Mouse (Mus musculus) R1 (cell line): ENCODE results near the gene Fam71a.

ENCODE experiments used
- DNase-seq: peaks from one replicate; pipeline ENCODE4 v3.0.0-alpha.2; 2018; ENCODE audit warnings: low read depth, low spot score

Fam71a gene

DNA sequence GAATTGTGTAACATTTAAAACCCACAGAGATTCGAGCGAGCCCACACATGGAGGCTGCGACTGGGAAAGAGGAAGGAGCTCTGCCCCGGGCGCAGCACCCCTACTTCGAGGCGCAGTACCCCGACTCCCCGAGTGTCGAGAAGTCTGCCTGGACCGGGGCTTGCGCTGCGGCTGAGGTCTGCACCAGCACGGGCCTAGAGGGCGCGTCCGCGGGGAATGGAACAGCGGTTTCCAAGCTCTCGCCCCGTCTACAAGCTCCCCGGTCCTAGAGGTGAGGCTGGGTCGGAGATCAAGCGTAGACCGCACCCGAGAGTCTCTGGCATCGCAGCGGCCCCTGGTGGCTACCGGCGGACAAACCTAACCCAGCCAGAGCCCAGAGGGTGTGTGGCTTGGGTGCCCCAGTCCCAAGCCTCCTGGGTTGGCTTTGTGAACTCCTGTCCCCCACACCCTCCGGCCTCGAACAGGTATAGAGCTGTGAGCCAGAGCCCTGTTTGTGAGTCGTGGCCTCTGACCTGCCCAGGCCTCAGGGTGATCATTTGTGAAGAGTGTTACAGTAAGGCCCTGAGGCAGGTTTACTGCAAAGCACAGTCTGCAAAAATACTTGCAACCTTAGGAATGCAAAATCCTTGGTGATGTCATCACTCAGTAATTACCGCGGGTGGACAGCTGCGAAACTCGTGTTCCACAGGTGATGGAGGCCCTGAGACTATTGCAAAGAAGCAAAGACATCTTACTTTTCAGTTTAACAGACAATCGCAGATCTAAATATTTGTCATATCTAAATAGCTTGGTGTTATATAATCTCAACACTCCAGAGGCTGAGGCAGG, 38.6 kb downstream of the Fam71a start:
- DNase-seq = peak; percentile 74

DNA sequence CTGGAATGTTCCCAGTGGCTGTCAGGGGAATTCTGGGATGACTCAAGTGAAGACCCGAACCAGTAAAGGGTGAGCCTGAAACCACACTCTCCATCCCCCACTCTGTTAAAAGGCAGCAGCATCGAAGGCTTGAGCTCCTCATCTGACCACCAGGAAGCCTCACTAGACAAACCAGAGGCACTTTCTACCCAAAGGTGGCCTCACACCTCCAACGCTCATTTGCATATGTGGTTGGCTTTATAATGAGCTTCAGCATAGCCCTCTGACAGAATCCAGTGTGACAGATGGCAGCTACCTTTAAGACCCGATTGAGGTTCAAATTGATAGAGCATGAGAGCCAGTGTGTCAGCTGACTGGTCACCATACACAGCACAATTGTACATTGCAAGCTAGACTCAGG, 40.3 kb downstream of the Fam71a start:
- no peak for DNase-seq

DNA sequence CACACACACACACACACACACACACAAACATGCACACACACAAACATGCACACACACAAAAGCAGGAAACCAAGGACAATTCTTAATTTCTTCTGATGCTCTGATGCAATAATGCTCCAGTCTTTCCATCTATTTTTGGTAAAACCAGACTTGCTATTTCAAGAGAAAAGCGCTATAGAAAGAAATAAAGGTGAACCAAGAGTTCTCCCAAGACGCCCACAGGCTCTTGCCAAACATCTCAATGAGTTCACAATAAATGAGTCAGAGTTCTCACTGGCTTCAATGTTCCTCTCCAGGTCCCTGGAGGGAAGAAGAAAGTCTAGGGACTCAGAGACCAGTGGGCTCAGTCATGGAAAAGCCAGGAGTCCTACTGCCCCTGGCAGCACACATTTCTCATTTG, 40.9 kb downstream of the Fam71a start:
- no peak for DNase-seq

DNA sequence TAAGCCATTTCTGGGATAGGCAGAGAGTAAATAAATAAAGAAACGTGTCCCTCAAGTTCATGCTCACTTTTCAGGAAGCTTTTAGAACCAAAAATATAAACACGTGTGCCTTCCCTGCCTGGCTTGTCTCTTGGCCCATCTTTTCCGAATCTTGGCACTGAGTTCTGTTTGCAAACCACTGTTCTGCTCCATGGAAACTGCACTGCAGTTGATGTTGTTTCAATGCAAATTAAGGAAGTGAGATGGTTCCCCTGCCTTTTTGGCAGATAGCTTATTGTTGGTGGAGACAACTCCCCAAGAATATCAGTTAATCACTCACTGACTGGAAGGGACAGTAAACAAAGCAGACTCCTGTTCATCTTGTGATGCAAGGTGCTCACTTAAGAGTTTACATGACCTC, 41.9 kb downstream of the Fam71a start:
- DNase-seq = no peak

DNA sequence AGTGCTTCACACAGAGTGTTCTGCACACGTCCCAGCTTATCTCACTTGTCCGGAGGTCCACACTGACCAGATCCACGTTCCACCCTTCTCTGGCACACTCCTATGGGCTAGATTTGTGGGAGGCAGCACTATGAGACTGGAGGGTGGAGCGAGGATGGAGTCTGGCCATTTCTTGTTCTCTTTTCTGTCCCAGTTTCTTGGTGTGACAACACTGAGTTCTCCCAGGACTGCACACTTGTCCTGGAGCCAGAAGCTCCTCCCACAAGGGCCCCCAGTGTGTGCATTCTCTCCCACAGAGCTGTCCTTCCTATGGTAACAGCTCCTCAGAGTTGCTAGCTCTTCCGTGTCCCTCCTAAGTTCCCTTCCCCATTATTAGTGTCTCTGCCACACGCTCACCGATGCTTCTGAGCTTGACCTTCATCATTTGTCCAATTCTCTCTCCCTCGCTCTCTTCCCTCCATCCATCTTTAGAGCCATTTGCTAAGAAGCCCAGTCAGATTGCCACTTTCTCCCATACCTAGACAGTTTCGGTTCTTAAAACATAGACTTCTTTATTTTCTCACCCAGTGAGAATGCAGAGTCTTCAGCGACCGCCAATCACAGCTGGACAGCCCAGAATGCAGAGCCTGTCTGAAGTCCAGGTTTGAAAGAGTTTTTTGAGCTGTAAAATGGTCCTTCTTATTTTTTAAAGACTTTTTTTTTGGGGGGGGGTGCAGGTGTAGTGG, 48.9 kb downstream of the Fam71a start:
- no peak for DNase-seq

DNA sequence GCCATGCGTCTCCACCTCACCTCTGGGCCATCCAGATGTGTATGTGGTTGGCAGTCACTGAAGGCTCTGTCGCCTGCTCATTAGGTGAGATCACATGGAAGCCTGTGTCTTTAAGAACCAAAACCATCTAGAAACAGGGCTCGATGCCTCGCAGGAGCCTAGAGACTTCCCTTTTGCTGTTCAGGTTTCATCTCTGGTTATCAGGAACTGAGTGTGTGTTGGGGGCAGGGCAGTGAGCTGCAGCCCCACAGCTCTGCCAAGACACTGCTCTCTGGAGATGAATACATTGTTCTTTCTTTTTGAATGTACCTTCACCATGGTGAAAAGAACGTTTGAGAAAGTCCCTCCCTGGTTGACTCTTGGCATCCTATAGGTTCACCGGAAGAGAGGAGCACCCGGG, 49.7 kb downstream of the Fam71a start:
- DNase-seq = no peak
